Mouse (Mus musculus): ENCODE results near the gene Entpd1. TPM values are rescaled to one million over a fixed set of nuclear protein-coding genes. Genes with fewer than 3 reads are reported as not detected.

The Entpd1 gene
- polyA plus RNA-seq, 1 experiment from 2014 or later = 13.1 TPM

DNA sequence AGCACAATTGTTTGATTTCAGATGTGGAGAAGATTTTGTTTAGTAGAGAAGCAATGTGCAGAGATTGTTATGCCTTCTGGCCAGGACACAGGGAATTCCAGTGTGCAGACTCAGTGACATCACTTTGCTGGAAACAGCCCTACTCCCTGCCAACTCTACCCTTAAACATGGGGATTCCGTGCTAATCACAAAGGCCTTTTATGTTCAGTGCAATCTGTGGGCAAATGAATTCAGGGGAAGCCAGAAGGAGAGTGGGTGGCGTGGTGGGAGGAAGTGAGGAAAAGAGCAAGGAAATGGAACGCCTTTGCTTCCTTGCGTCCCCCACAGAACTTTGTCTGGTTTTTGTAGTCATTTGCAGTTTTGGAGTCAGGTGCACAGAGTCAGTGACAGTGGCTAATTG, 90.2 kb downstream of the Entpd1 start:
- H3K36me3 ChIP-seq (ENCODE audit: control insufficient read depth, insufficient read depth, low read length) = no peaks in the 10 kb centered on the region
- no peak overlapping the region for H3K4me2 ChIP-seq
- no peak overlapping the region for H3K27ac ChIP-seq (ENCODE audit: low read depth, low read length)
- no peak for ATAC-seq (replicated peaks; ENCODE audit: insufficient number of reproducible peaks, low FRiP score, low TSS enrichment)
- no peak overlapping the region for H3K9ac ChIP-seq (ENCODE audit: low read depth, low read length)
- peaks cover 5% of the 10 kb centered on the region; the same call in 1 of the 2 replicates for H3K4me1 ChIP-seq (ENCODE audit: control insufficient read depth, insufficient read depth, low read length)
- no peaks in the 10 kb centered on the region for H3K9me3 ChIP-seq (replicated peaks; ENCODE audit: control insufficient read depth, low read length)
- 53% methylated on average over 4 of the region's 4 CpGs for WGBS (ENCODE audit: insufficient replicate concordance)
- no peak overlapping the region for H3K4me3 ChIP-seq (ENCODE audit: low read depth, low read length)
- H3K27me3 ChIP-seq (ENCODE audit: control insufficient read depth, insufficient read depth, low read length) = no peaks in the 10 kb centered on the region

- Histone ChIP-seq H3K27me3 (ENCODE audit: control insufficient read depth, insufficient read depth, low read length) (no peaks in the 10 kb centered on the region), H3K4me2 (no peak overlapping the region), H3K4me1 (ENCODE audit: control insufficient read depth, insufficient read depth, low read length) (peaks cover 5% of the 10 kb centered on the region; the same call in 1 of the 2 replicates), H3K27ac (ENCODE audit: low read depth, low read length) (no peak overlapping the region), H3K36me3 (ENCODE audit: control insufficient read depth, insufficient read depth, low read length) (no peaks in the 10 kb centered on the region), H3K4me3 (ENCODE audit: low read depth, low read length) (no peak overlapping the region), H3K9me3 (replicated peaks; ENCODE audit: control insufficient read depth, low read length) (no peaks in the 10 kb centered on the region), H3K9ac (ENCODE audit: low read depth, low read length) (no peak overlapping the region)
- 81% methylated on average over 14 of the region's 16 CpGs for WGBS (ENCODE audit: insufficient replicate concordance)
- ATAC-seq (replicated peaks; ENCODE audit: insufficient number of reproducible peaks, low FRiP score, low TSS enrichment) = no peak
Measured at GRCm38 (mm10) chr19:40712889-40713628, 100.9 kb downstream of the Entpd1 start.

DNA sequence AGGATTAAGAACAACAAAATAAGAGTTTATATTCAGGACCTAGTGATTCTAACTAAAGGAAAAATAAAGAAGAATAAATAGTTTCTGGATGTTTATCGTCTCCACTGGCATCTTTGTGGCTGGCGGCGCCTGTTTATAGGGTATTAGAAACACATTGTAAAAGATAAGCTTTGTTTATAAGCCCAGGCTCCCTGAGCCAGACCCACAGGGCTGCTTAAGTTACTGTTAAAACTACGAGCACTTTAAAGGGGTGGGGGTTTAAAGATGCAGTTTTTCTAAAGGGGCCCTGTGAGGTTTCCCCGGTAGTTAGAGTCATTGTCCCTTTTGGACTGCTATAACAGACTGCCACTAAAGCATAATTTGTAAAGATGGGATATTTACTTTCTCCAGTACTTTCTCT, 102.5 kb downstream of the Entpd1 start:
- 66% methylated on average over 5 of the region's 5 CpGs for WGBS (ENCODE audit: insufficient replicate concordance)
- Histone ChIP-seq H3K4me2 (no peak overlapping the region), H3K36me3 (ENCODE audit: control insufficient read depth, insufficient read depth, low read length) (no peaks in the 10 kb centered on the region), H3K9ac (ENCODE audit: low read depth, low read length) (no peak overlapping the region), H3K9me3 (replicated peaks; ENCODE audit: control insufficient read depth, low read length) (no peaks in the 10 kb centered on the region), H3K4me1 (ENCODE audit: control insufficient read depth, insufficient read depth, low read length) (peaks cover 5% of the 10 kb centered on the region; the same call in 1 of the 2 replicates), H3K27ac (ENCODE audit: low read depth, low read length) (no peak overlapping the region), H3K4me3 (ENCODE audit: low read depth, low read length) (no peak overlapping the region), H3K27me3 (ENCODE audit: control insufficient read depth, insufficient read depth, low read length) (no peaks in the 10 kb centered on the region)
- ATAC-seq (replicated peaks; ENCODE audit: insufficient number of reproducible peaks, low FRiP score, low TSS enrichment) = no peak

- H3K27ac ChIP-seq (ENCODE audit: low read depth, low read length) = no peak overlapping the region
- H3K4me3 ChIP-seq (ENCODE audit: low read depth, low read length) = no peak overlapping the region
- H3K27me3 ChIP-seq (ENCODE audit: control insufficient read depth, insufficient read depth, low read length) = no peaks in the 10 kb centered on the region
- no peak overlapping the region for H3K4me2 ChIP-seq
- no peaks in the 10 kb centered on the region for H3K9me3 ChIP-seq (replicated peaks; ENCODE audit: control insufficient read depth, low read length)
- ATAC-seq (replicated peaks; ENCODE audit: insufficient number of reproducible peaks, low FRiP score, low TSS enrichment) = no peak
- H3K9ac ChIP-seq (ENCODE audit: low read depth, low read length) = peak overlapping the region; percentile 39; the same call in 1 of the 2 replicates
- WGBS (ENCODE audit: insufficient replicate concordance) = 49% methylated on average over 6 of the region's 6 CpGs
- no peaks in the 10 kb centered on the region for H3K36me3 ChIP-seq (ENCODE audit: control insufficient read depth, insufficient read depth, low read length)
- peaks cover 5% of the 10 kb centered on the region; the same call in 1 of the 2 replicates for H3K4me1 ChIP-seq (ENCODE audit: control insufficient read depth, insufficient read depth, low read length)
Measured at GRCm38 (mm10) chr19:40716981-40717380, 104.8 kb downstream of the Entpd1 start.

DNA sequence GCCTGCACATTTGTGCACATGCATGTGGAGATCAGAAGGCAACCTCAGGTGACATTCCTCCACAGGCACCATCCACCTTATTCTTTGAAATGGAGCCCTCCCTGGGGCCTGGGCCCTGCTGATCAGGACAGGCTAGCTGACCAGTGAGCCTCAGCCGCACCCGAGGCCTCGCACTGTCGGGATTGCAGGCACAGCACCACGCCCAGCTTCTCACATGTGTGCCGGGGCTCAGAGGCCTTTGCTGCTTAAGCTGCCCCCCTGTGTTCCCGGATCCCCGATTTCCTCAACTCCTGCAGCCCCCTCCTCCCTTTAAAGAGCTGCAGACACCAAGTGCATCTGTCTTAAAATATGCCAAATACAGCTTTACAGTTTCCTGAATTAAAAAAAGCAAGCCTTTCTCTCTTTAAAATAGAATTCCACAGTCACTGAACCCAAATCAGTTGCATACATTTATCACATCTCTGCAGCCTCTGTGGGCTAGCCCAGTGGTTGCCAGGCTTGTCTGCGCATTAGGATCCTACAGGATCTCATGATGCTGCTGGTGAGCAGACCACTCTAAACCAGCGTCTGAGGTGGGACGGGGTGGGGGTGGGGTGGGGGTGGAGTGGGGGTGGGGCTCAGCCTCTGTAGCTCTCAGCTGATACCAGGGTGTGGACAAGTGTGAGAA, 107.4 kb downstream of the Entpd1 start:
- Histone ChIP-seq H3K9me3 (replicated peaks; ENCODE audit: control insufficient read depth, low read length) (no peaks in the 10 kb centered on the region), H3K36me3 (ENCODE audit: control insufficient read depth, insufficient read depth, low read length) (no peaks in the 10 kb centered on the region), H3K4me2 (no peak overlapping the region), H3K4me3 (ENCODE audit: low read depth, low read length) (no peak overlapping the region), H3K9ac (ENCODE audit: low read depth, low read length) (0 out of 2 replicates have a peak overlapping the region, but pooled peaks have one; percentile 1), H3K27me3 (ENCODE audit: control insufficient read depth, insufficient read depth, low read length) (no peaks in the 10 kb centered on the region), H3K4me1 (ENCODE audit: control insufficient read depth, insufficient read depth, low read length) (peaks cover 5% of the 10 kb centered on the region; the same call in 1 of the 2 replicates), H3K27ac (ENCODE audit: low read depth, low read length) (no peak overlapping the region)
- 34% methylated on average over 11 of the region's 11 CpGs for WGBS (ENCODE audit: insufficient replicate concordance)
- no peak for ATAC-seq (replicated peaks; ENCODE audit: insufficient number of reproducible peaks, low FRiP score, low TSS enrichment)

DNA sequence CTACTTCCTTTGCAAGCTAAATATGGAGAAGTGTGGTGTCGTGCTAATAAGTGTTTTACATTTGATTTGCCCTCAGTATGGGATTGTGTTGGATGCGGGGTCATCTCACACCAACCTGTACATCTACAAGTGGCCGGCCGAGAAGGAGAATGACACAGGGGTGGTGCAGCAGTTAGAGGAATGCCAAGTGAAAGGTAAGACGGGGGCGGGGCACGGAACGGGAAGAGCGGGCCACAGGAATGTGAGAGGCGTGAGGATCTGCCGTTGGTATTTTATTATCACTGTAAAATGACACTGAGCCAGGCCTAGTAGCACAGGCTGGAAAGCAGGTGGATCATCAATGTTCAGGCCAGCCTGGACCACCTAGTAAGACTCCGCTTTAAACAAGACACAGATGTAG, 108.2 kb downstream of the Entpd1 start:
- H3K9me3 ChIP-seq (replicated peaks; ENCODE audit: control insufficient read depth, low read length) = no peaks in the 10 kb centered on the region
- no peak for ATAC-seq (replicated peaks; ENCODE audit: insufficient number of reproducible peaks, low FRiP score, low TSS enrichment)
- 53% methylated on average over 12 of the region's 12 CpGs for WGBS (ENCODE audit: insufficient replicate concordance)

DNA sequence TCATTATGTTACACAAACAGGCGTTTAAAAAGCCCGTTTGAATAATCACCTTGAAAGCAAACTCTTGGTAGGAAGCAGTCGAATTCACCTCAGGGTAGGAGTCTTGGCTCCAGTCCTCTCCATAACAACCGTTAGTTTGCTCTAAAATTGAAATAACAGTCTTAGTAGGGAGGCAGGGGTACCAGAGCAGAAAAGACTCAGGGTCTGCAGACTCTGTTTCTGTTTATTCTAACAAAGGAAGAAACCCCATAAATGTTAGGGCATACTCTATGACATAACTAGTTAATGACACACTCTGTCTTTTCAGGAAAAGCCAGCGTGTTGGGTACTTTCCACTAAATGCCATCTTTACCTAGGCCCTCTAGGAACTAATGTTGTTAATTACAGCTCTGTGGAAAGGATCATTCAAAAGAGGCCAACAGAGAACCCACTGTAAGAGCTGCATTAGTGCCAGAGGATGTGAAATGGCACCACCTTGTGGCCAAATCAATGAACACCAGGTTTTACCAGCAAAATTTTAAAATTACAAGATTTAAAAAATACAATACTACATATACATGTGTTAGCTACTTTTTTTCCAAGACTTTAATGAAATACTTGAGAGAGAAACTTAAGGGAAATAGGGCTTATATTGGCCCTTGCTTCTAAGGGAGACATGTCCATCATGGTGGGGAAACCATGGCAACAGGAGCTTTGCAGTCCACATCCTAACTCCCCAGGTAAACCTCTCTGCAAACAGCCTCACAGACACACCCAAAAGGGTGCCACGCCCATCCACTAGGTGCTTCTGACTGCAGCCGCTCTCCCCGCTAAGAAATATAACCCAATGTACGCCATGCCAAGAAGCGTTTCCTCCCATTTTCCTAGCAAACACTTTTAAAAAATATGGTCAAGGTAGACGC, 110.2 kb downstream of the Entpd1 start:
- Histone ChIP-seq H3K36me3 (ENCODE audit: control insufficient read depth, insufficient read depth, low read length) (no peaks in the 10 kb centered on the region), H3K4me1 (ENCODE audit: control insufficient read depth, insufficient read depth, low read length) (no peaks in the 10 kb centered on the region), H3K4me2 (no peak overlapping the region), H3K4me3 (ENCODE audit: low read depth, low read length) (no peak overlapping the region), H3K27ac (ENCODE audit: low read depth, low read length) (no peak overlapping the region), H3K9me3 (replicated peaks; ENCODE audit: control insufficient read depth, low read length) (no peaks in the 10 kb centered on the region), H3K9ac (ENCODE audit: low read depth, low read length) (no peak overlapping the region), H3K27me3 (ENCODE audit: control insufficient read depth, insufficient read depth, low read length) (no peaks in the 10 kb centered on the region)
- ATAC-seq (replicated peaks; ENCODE audit: insufficient number of reproducible peaks, low FRiP score, low TSS enrichment) = no peak
- 57% methylated on average over 11 of the region's 11 CpGs for WGBS (ENCODE audit: insufficient replicate concordance)

More for the DNA sequence above, 108.2 kb downstream of the Entpd1 start:
- Histone ChIP-seq H3K4me3 (ENCODE audit: low read depth, low read length) (no peak overlapping the region), H3K4me1 (ENCODE audit: control insufficient read depth, insufficient read depth, low read length) (peaks cover 5% of the 10 kb centered on the region; the same call in 1 of the 2 replicates), H3K9ac (ENCODE audit: low read depth, low read length) (no peak overlapping the region), H3K27ac (ENCODE audit: low read depth, low read length) (no peak overlapping the region), H3K27me3 (ENCODE audit: control insufficient read depth, insufficient read depth, low read length) (no peaks in the 10 kb centered on the region), H3K4me2 (no peak overlapping the region), H3K36me3 (ENCODE audit: control insufficient read depth, insufficient read depth, low read length) (no peaks in the 10 kb centered on the region)

GRCm38 (mm10) chr19:40723516-40723915, 111.3 kb downstream of the Entpd1 start:
- 0 out of 2 replicates have a peak overlapping the region, but pooled peaks have one; percentile 36 for H3K9ac ChIP-seq (ENCODE audit: low read depth, low read length)
- H3K4me3 ChIP-seq (ENCODE audit: low read depth, low read length) = no peak overlapping the region
- no peak overlapping the region for H3K4me2 ChIP-seq
- no peaks in the 10 kb centered on the region for H3K27me3 ChIP-seq (ENCODE audit: control insufficient read depth, insufficient read depth, low read length)
- no peak overlapping the region for H3K27ac ChIP-seq (ENCODE audit: low read depth, low read length)
- H3K9me3 ChIP-seq (replicated peaks; ENCODE audit: control insufficient read depth, low read length) = no peaks in the 10 kb centered on the region
- H3K36me3 ChIP-seq (ENCODE audit: control insufficient read depth, insufficient read depth, low read length) = no peaks in the 10 kb centered on the region
- WGBS (ENCODE audit: insufficient replicate concordance) = 53% methylated on average over 10 of the region's 10 CpGs
- no peak for ATAC-seq (replicated peaks; ENCODE audit: insufficient number of reproducible peaks, low FRiP score, low TSS enrichment)
- H3K4me1 ChIP-seq (ENCODE audit: control insufficient read depth, insufficient read depth, low read length) = no peaks in the 10 kb centered on the region

All from heart, embryonic 11.5 days (tissue).